Mouse (Mus musculus): ENCODE results near the gene Krt15. TPM values are rescaled to one million over a fixed set of nuclear protein-coding genes. Genes with fewer than 3 reads are reported as not detected.

The Krt15 gene
- total RNA-seq, 2 experiments from 2014 or later: 1.1 to 1.5 TPM

DNA sequence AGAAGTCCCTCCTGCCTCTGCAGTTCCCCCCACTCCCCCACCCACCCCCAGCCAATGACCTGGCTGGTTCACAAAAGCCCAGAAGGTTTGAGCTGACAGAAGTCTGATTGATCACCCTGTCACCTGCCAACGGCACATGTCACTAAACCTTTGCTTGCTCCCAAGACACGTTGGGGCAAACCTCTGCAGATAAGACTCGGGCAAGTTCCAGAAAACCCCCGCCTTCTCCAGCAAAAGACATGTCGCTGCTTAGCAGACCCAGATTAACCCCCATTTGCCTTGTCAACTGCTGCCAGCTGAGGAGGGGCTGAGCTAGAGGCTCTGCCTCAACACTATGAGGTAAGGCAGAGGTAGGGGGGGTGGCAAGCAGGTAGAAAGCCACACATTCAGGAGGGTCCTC is 831 bp upstream of the Krt15 start:
- DNase-seq (ENCODE audit: low spot score in 2 of 2): no peak

DNA sequence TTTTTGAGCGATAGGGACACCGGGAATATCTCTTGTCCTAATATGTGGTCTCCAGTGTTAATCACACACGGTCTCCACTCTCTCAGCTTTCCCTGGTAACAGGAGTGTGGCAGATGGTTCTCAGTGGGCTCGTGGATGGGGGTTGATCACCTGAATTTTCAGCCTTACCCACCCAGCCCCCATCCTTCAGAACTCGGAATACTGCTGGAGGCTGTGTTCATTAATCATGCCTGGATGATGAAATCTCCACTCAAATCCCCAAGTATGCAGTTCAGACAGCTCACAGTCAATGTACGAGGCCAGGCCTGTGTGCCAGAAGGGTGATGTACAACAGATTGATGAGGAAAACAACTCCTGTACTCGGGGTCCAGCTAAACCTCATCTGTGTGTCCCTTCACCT is 10.8 kb downstream of the Krt15 start:
- no peak for DNase-seq (ENCODE audit: low spot score in 2 of 2)

DNA sequence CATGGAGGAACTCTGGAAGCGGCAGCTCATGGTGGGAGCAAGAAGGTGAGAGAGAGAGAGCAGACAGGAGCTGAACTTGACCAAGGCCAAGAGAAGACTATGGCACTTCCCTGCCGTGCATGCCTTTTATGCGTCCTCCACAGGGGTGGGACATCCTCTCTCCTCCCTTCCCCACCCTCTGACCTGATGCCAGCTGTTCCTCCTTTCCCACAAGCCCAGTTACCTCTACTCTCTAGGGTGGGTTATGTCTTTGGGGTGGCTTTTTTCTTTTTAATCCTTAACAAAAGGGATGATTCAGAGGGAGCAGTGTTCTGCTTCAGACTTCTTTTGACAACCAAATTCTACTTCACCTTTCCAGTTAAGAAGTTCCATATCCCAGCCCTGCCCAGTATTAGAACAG is 14.3 kb downstream of the Krt15 start, which contains the start of gene Krt13:
Gene Krt13, minus strand, starts transcription at position 101 of the 400 bp plus-strand sequence.
- DNase-seq (ENCODE audit: low spot score in 2 of 2): no peak

DNA sequence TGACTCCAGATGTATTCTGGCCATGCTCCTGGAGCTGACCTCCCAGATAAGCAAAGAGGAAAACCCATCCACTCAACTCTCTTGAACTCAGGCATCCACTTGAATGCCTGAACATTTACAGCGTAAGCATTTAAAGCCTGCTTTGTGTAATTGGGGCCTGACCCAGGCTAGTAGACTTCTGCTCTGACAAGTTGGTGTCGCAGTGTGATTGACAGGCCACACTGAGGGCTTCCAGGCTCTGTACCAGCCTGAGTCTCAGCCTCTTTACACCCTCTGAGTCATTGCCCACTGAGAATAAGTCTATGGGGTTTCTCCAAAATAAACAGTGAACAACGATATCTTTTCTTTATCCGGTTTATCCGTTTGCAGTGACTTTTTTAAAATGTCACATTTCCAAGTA is 15.4 kb downstream of the Krt15 start:
- DNase-seq (ENCODE audit: low spot score in 2 of 2): no peak

DNA sequence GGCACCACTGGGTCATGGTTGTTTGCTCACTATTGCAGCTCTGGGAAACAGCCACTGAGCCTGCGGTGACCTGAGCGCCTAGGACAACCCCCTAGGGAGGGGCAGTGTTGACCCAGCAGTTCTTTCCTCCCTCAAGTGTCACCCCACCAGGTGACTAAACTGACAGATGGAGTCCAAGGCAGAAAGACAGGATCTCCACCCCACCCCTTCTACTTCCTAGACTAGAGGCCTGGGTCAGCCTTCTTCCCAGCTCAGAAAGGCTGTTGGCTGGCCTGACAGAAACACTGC is 22.0 kb downstream of the Krt15 start:
- DNase-seq (ENCODE audit: low spot score in 2 of 2): no peak

GRCm38 (mm10) chr11:100112935-100113741 is 22.6 kb downstream of the Krt15 start:
- no peak for DNase-seq (ENCODE audit: low spot score in 2 of 2)

- DNase-seq (ENCODE audit: low spot score in 2 of 2): no peak
Measured at GRCm38 (mm10) chr11:100105576-100106122, 30.1 kb downstream of the Krt15 start, which contains the start of gene Krt36. Gene Krt36 (minus strand): TSS chr11:100105626.

DNA sequence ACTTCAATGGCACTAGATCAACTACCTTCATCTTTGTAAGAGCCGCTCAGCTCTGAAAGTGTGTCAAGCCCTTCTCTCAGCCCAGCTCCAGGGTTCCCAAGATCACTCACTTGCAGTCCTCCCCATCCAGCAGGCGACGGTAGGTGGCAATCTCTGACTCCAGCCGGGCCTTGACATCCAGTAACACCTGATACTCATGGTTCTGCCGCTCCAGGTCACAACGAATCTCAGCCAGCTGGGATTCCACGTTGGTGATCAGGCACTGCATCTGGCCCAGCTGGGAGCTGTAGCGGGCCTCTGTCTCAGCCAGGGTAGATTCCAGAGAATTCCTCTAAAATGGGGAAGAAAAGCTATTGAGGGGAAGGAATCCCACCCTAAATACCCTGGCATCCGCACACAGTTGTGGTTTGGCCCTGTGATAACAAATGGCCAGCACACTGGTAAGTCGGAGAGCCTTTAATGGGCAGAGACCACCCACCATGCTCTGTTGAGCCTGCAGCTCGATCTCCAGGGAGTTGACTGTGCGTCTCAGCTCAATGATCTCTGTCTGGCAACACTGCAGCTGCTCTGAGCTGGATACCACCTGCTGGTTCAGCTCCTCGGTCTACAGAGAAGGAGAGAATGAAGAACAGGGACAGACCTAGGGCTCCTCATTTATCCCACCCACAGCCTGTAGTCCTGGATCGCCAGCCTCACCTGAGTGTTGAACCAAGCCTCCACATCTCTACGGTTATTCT is 32.9 kb downstream of the Krt15 start:
- no peak for DNase-seq (ENCODE audit: low spot score in 2 of 2)

GRCm38 (mm10) chr11:100100391-100100790 is 35.3 kb downstream of the Krt15 start:
- DNase-seq (ENCODE audit: low spot score in 2 of 2): no peak

GRCm38 (mm10) chr11:100097819-100098218 is 37.9 kb downstream of the Krt15 start:
- DNase-seq (ENCODE audit: low spot score in 2 of 2): no peak

GRCm38 (mm10) chr11:100096141-100096540 is 39.6 kb downstream of the Krt15 start, which contains the start of gene Krt35:
Gene Krt35 (minus strand): TSS chr11:100096241.
- DNase-seq (ENCODE audit: low spot score in 2 of 2): no peak

GRCm38 (mm10) chr11:100088378-100089025 is 47.2 kb downstream of the Krt15 start:
- DNase-seq (ENCODE audit: low spot score in 2 of 2): no peak

GRCm38 (mm10) chr11:100087861-100088260 is 47.9 kb downstream of the Krt15 start, which contains the start of gene Krt32:
Gene Krt32 (minus strand): TSS chr11:100088226.
- no peak for DNase-seq (ENCODE audit: low spot score in 2 of 2)

Other genes starting within 250 kb of the Krt15 start
- gene Krtap31-1, start 228.0 kb downstream of the Krt15 start, total RNA-seq (2021): not detected
- gene Gm11565, start 221.2 kb downstream of the Krt15 start, total RNA-seq (2021): not detected
- gene Krtap31-2, start 199.6 kb downstream of the Krt15 start, total RNA-seq (2021): not detected
- not detected for gene Krtap9-5, start 187.5 kb downstream of the Krt15 start, total RNA-seq (2021)
- gene Krtap29-1, start 156.9 kb downstream of the Krt15 start, total RNA-seq (2021): not detected
- gene Krtap16-1, start 149.3 kb downstream of the Krt15 start, total RNA-seq (2021): not detected
- gene Krtap17-1, start 141.9 kb downstream of the Krt15 start, total RNA-seq (2021): not detected
- gene Krt33a, start 119.7 kb downstream of the Krt15 start, total RNA-seq (2021): not detected
- not detected for gene Krt33b, start 106.1 kb downstream of the Krt15 start, total RNA-seq (2021)
- gene Krt34, start 94.4 kb downstream of the Krt15 start, total RNA-seq (2021): not detected
- not detected for gene Krt31, start 85.4 kb downstream of the Krt15 start, total RNA-seq (2021)
- not detected for gene Krt32, start 47.7 kb downstream of the Krt15 start, total RNA-seq (2021)
- not detected for gene Krt35, start 39.7 kb downstream of the Krt15 start, total RNA-seq (2021)
- gene Krt36, start 30.3 kb downstream of the Krt15 start, total RNA-seq (2021): not detected
- not detected for gene Krt13, start 14.4 kb downstream of the Krt15 start, total RNA-seq (2021)
- 1 to 10 TPM in 1 of 2 experiments, under 1 TPM in 1; 0.64 to 1.0 TPM for gene Krt19, start 12.7 kb upstream of the Krt15 start, total RNA-seq (2021)
- gene Krt9, start 57.3 kb upstream of the Krt15 start, total RNA-seq (2021): 1 to 10 TPM; 1.1 to 1.2 TPM
- gene Krt14, start 71.6 kb upstream of the Krt15 start, total RNA-seq (2021): under 1 TPM in 1 of 2 experiments, not detected in 1; 0.43 TPM
- not detected for gene Krt16, start 113.0 kb upstream of the Krt15 start, total RNA-seq (2021)
- not detected for gene Krt17, start 125.1 kb upstream of the Krt15 start, total RNA-seq (2021)
- not detected for gene Krt42, start 133.9 kb upstream of the Krt15 start, total RNA-seq (2021)
- gene Eif1, start 184.0 kb upstream of the Krt15 start, total RNA-seq (2021): 100 to 1,000 TPM; 648 to 674 TPM
- not detected for gene Gast, start 198.5 kb upstream of the Krt15 start, total RNA-seq (2021)
- 100 to 1,000 TPM; 124 to 125 TPM for gene Hap1, start 220.2 kb upstream of the Krt15 start, total RNA-seq (2021)

All from layer of hippocampus, postnatal 10 days (tissue).